Mouse (Mus musculus): ENCODE results near the gene Klhl23. TPM values are rescaled to one million over a fixed set of nuclear protein-coding genes. Genes with fewer than 3 reads are reported as not detected.

Klhl23 gene
- polyA plus RNA-seq, 1 experiment from 2014 or later: 57.1 TPM

GRCm38 (mm10) chr2:69820201-69820600, 1.5 kb upstream of the Klhl23 start:
- Histone ChIP-seq H3K4me2 (ENCODE audit: low read length) (no peak overlapping the region), H3K27me3 (ENCODE audit: control insufficient read depth, insufficient read depth, low read length) (no peaks in the 10 kb centered on the region), H3K4me1 (ENCODE audit: control insufficient read depth in 2 of 2, insufficient read depth in 2 of 2, low read length in 2 of 2) (peaks cover 3 to 18% of the 10 kb centered on the region in 2 experiments; a peak in 3 of 4 replicates), H3K9me3 (ENCODE audit: control insufficient read depth, low read length) (no peaks in the 10 kb centered on the region), H3K4me3 (ENCODE audit: control insufficient read depth in 1 of 2, insufficient read depth in 1 of 2, low read depth in 1 of 2, low read length in 2 of 2) (no peak overlapping the region), H3K27ac (replicated peaks in 1 of 2; ENCODE audit: control insufficient read depth in 1 of 2, insufficient read depth in 1 of 2, low read depth in 2 of 2, low read length in 2 of 2) (no peak overlapping the region), H3K36me3 (ENCODE audit: control insufficient read depth, insufficient read depth, low read length) (peaks cover 11% of the 10 kb centered on the region), H3K9ac (ENCODE audit: low read length) (no peak overlapping the region)
- ATAC-seq (ENCODE audit: insufficient number of reproducible peaks, insufficient read depth, low FRiP score, low read depth): no peak
- WGBS: 42% methylated on average over 1 of the region's 1 CpGs

- Histone ChIP-seq H3K4me3 (ENCODE audit: control insufficient read depth in 1 of 2, insufficient read depth in 1 of 2, low read depth in 1 of 2, low read length in 2 of 2) (peak overlapping the region; percentile 78 to 94), H3K9ac (ENCODE audit: low read length) (peak overlapping the region; percentile 91), H3K27me3 (ENCODE audit: control insufficient read depth, insufficient read depth, low read length) (no peaks in the 10 kb centered on the region), H3K36me3 (ENCODE audit: control insufficient read depth, insufficient read depth, low read length) (peaks cover 25% of the 10 kb centered on the region), H3K4me2 (ENCODE audit: low read length) (peak overlapping the region; percentile 75), H3K27ac (replicated peaks in 1 of 2; ENCODE audit: control insufficient read depth in 1 of 2, insufficient read depth in 1 of 2, low read depth in 2 of 2, low read length in 2 of 2) (peak overlapping the region; percentile 89 to 97), H3K4me1 (ENCODE audit: control insufficient read depth in 2 of 2, insufficient read depth in 2 of 2, low read length in 2 of 2) (peaks cover 7 to 12% of the 10 kb centered on the region in 2 experiments), H3K9me3 (ENCODE audit: control insufficient read depth, low read length) (no peaks in the 10 kb centered on the region)
- WGBS: under 1% methylated on average over 53 of the region's 80 CpGs
- peak; percentile 82 for ATAC-seq (ENCODE audit: insufficient number of reproducible peaks, insufficient read depth, low FRiP score, low read depth)
These were observed 801 bp downstream of the Klhl23 start for GRCm38 (mm10) chr2:69822361-69823128.

- WGBS: 2% methylated on average over 45 of the region's 45 CpGs
- Histone ChIP-seq H3K4me3 (ENCODE audit: control insufficient read depth in 1 of 2, insufficient read depth in 1 of 2, low read depth in 1 of 2, low read length in 2 of 2) (peak overlapping the region; percentile 78 to 94), H3K4me2 (ENCODE audit: low read length) (peak overlapping the region; percentile 75), H3K9ac (ENCODE audit: low read length) (peak overlapping the region; percentile 91), H3K27ac (replicated peaks in 1 of 2; ENCODE audit: control insufficient read depth in 1 of 2, insufficient read depth in 1 of 2, low read depth in 2 of 2, low read length in 2 of 2) (peak overlapping the region; percentile 89 to 97), H3K4me1 (ENCODE audit: control insufficient read depth in 2 of 2, insufficient read depth in 2 of 2, low read length in 2 of 2) (peaks cover 7 to 12% of the 10 kb centered on the region in 2 experiments), H3K9me3 (ENCODE audit: control insufficient read depth, low read length) (no peaks in the 10 kb centered on the region), H3K36me3 (ENCODE audit: control insufficient read depth, insufficient read depth, low read length) (peaks cover 29% of the 10 kb centered on the region), H3K27me3 (ENCODE audit: control insufficient read depth, insufficient read depth, low read length) (no peaks in the 10 kb centered on the region)
- peak; percentile 71 for ATAC-seq (ENCODE audit: insufficient number of reproducible peaks, insufficient read depth, low FRiP score, low read depth)
These were observed 1.5 kb downstream of the Klhl23 start for GRCm38 (mm10) chr2:69823129-69823677.

GRCm38 (mm10) chr2:69825898-69826297, 4.2 kb downstream of the Klhl23 start:
- no peak for ATAC-seq (ENCODE audit: insufficient number of reproducible peaks, insufficient read depth, low FRiP score, low read depth)
- H3K27ac ChIP-seq (replicated peaks in 1 of 2; ENCODE audit: control insufficient read depth in 1 of 2, insufficient read depth in 1 of 2, low read depth in 2 of 2, low read length in 2 of 2): 0 out of 4 replicates have a peak overlapping the region, but pooled peaks of 1 of the 2 experiments have one; percentile 17
- 78% methylated on average over 10 of the region's 10 CpGs for WGBS
- H3K9ac ChIP-seq (ENCODE audit: low read length): no peak overlapping the region
- H3K9me3 ChIP-seq (ENCODE audit: control insufficient read depth, low read length): no peaks in the 10 kb centered on the region
- no peak overlapping the region for H3K4me2 ChIP-seq (ENCODE audit: low read length)
- peaks cover 7 to 12% of the 10 kb centered on the region in 2 experiments for H3K4me1 ChIP-seq (ENCODE audit: control insufficient read depth in 2 of 2, insufficient read depth in 2 of 2, low read length in 2 of 2)
- H3K27me3 ChIP-seq (ENCODE audit: control insufficient read depth, insufficient read depth, low read length): no peaks in the 10 kb centered on the region
- peaks cover 55% of the 10 kb centered on the region for H3K36me3 ChIP-seq (ENCODE audit: control insufficient read depth, insufficient read depth, low read length)
- no peak overlapping the region for H3K4me3 ChIP-seq (ENCODE audit: control insufficient read depth in 1 of 2, insufficient read depth in 1 of 2, low read depth in 1 of 2, low read length in 2 of 2)

- H3K27ac ChIP-seq (replicated peaks in 1 of 2; ENCODE audit: control insufficient read depth in 1 of 2, insufficient read depth in 1 of 2, low read depth in 2 of 2, low read length in 2 of 2): peak overlapping the region in 1 of 2 experiments; percentile 17; a peak in 1 of 4 replicates
- no peak overlapping the region for H3K4me3 ChIP-seq (ENCODE audit: control insufficient read depth in 1 of 2, insufficient read depth in 1 of 2, low read depth in 1 of 2, low read length in 2 of 2)
- no peak overlapping the region for H3K9ac ChIP-seq (ENCODE audit: low read length)
- peaks cover 60% of the 10 kb centered on the region for H3K36me3 ChIP-seq (ENCODE audit: control insufficient read depth, insufficient read depth, low read length)
- peaks cover 5 to 8% of the 10 kb centered on the region in 2 experiments; a peak in 3 of 4 replicates for H3K4me1 ChIP-seq (ENCODE audit: control insufficient read depth in 2 of 2, insufficient read depth in 2 of 2, low read length in 2 of 2)
- no peak overlapping the region for H3K4me2 ChIP-seq (ENCODE audit: low read length)
- no peaks in the 10 kb centered on the region for H3K27me3 ChIP-seq (ENCODE audit: control insufficient read depth, insufficient read depth, low read length)
- ATAC-seq (ENCODE audit: insufficient number of reproducible peaks, insufficient read depth, low FRiP score, low read depth): no peak
- no peaks in the 10 kb centered on the region for H3K9me3 ChIP-seq (ENCODE audit: control insufficient read depth, low read length)
- 56% methylated on average over 2 of the region's 2 CpGs for WGBS
These were observed 4.6 kb downstream of the Klhl23 start for GRCm38 (mm10) chr2:69826380-69826779.

GRCm38 (mm10) chr2:69828031-69828430, 6.3 kb downstream of the Klhl23 start:
- peaks cover 4 to 7% of the 10 kb centered on the region in 2 experiments; a peak in 3 of 4 replicates for H3K4me1 ChIP-seq (ENCODE audit: control insufficient read depth in 2 of 2, insufficient read depth in 2 of 2, low read length in 2 of 2)
- H3K4me2 ChIP-seq (ENCODE audit: low read length): no peak overlapping the region
- no peak overlapping the region for H3K4me3 ChIP-seq (ENCODE audit: control insufficient read depth in 1 of 2, insufficient read depth in 1 of 2, low read depth in 1 of 2, low read length in 2 of 2)
- no peak overlapping the region for H3K9ac ChIP-seq (ENCODE audit: low read length)
- H3K27ac ChIP-seq (replicated peaks in 1 of 2; ENCODE audit: control insufficient read depth in 1 of 2, insufficient read depth in 1 of 2, low read depth in 2 of 2, low read length in 2 of 2): no peak overlapping the region
- no peak for ATAC-seq (ENCODE audit: insufficient number of reproducible peaks, insufficient read depth, low FRiP score, low read depth)
- H3K9me3 ChIP-seq (ENCODE audit: control insufficient read depth, low read length): no peaks in the 10 kb centered on the region
- peaks cover 73% of the 10 kb centered on the region for H3K36me3 ChIP-seq (ENCODE audit: control insufficient read depth, insufficient read depth, low read length)
- no peaks in the 10 kb centered on the region for H3K27me3 ChIP-seq (ENCODE audit: control insufficient read depth, insufficient read depth, low read length)
- 45% methylated on average over 7 of the region's 7 CpGs for WGBS

- H3K9ac ChIP-seq (ENCODE audit: low read length): no peak overlapping the region
- 79% methylated on average over 2 of the region's 2 CpGs for WGBS
- H3K9me3 ChIP-seq (ENCODE audit: control insufficient read depth, low read length): no peaks in the 10 kb centered on the region
- no peak overlapping the region for H3K4me2 ChIP-seq (ENCODE audit: low read length)
- no peak overlapping the region for H3K4me3 ChIP-seq (ENCODE audit: control insufficient read depth in 1 of 2, insufficient read depth in 1 of 2, low read depth in 1 of 2, low read length in 2 of 2)
- peaks cover 84% of the 10 kb centered on the region for H3K36me3 ChIP-seq (ENCODE audit: control insufficient read depth, insufficient read depth, low read length)
- no peak for ATAC-seq (ENCODE audit: insufficient number of reproducible peaks, insufficient read depth, low FRiP score, low read depth)
- H3K27me3 ChIP-seq (ENCODE audit: control insufficient read depth, insufficient read depth, low read length): no peaks in the 10 kb centered on the region
- H3K4me1 ChIP-seq (ENCODE audit: control insufficient read depth in 2 of 2, insufficient read depth in 2 of 2, low read length in 2 of 2): peaks cover 0 to 4% of the 10 kb centered on the region in 2 experiments; a peak in 1 of 4 replicates
- H3K27ac ChIP-seq (replicated peaks in 1 of 2; ENCODE audit: control insufficient read depth in 1 of 2, insufficient read depth in 1 of 2, low read depth in 2 of 2, low read length in 2 of 2): no peak overlapping the region
These were observed 7.9 kb downstream of the Klhl23 start for GRCm38 (mm10) chr2:69829680-69830079.

Measured in heart, embryonic 14.5 days (tissue).